Mouse (Mus musculus): ENCODE data around the gene Tax1bp1.

DNA sequence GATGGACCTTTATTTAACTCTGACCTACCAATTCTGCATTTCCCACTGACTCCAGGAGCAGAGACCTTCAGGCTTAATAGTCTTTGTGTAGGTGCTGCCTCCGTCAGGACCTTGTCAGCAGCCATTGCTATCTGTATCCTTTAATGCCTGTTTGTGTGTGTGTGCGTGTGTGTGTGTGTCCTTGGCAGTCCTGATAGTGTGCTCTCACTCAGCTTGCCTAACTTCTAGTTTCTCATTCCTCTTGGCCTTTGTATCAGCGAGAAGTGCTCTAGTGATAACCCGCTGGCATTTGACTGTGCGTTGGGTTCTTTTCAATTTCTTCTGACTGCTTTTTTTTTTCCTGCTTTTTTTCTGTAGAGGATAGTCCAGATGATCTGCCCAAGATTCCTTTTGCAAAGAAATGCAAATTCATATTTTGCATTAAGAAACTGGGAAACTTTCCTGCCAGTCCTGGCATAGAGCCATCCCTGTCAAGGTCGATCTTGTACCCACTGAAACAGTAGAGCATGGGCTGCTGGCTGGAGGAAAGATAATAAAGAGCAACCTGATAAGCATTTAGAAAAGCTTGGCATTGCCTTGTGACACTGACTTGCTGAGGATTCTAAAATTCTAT lies 21.0 kb upstream of the Tax1bp1 start:
- TF ChIP-seq GATA1 (IDR thresholded peaks at IDR 0.05; ENCODE audit: borderline replicate concordance, low read length) (no peak), CTCF (IDR thresholded peaks at IDR 0.05; ENCODE audit: low read depth, low read length) (no peak)

Data from G1E (cell line).